ENCODE assay signal across 11 mouse cellular contexts in genomic region chr1:134036492-134036891, GRCm38 (mm10). TPM values are rescaled to one million over a fixed set of nuclear protein-coding genes. Genes with fewer than 3 reads are reported as not detected.
A peak's percentile ranks its signal among the peaks of the same experiment; 100 is the strongest.
DNase-seq lines count a peak whose midpoint lies in the region; ATAC-seq and TF ChIP-seq lines count a peak whose summit lies in the region.
"Had no signal": no experiment of that assay in that cellular context is flagged by ENCODE, and none has a peak within 500 bp of the region (broad histone marks: within the 10 kb centered on the region; RNA-seq: fewer than 3 reads in every experiment).

No protein-coding gene starts in this region.

- DNase-seq in cerebellum, adult 2 months = no peak
- no peak for DNase-seq in kidney, adult 2 months
- DNase-seq in lung, postnatal 25 days (ENCODE audit: low spot score) = no peak
- DNase-seq in limb, embryonic 14.5 days (ENCODE audit: low spot score) = no peak
- no peak for DNase-seq in layer of hippocampus, postnatal 14 days (ENCODE audit: low spot score in 2 of 2)
- DNase-seq: cerebellum, postnatal 14 days; thymus, adult 2 months had no signal

- no peak overlapping the region for H3K4me3 ChIP-seq in cerebellum, adult 2 months (replicated peaks; ENCODE audit: insufficient read depth, low read depth, low read length)
- H3K4me3 ChIP-seq in kidney, adult 2 months (ENCODE audit: insufficient read depth, low read depth, low read length) = no peak overlapping the region
- H3K4me3 ChIP-seq in kidney, embryonic 14.5 days (ENCODE audit: low read length) = no peak overlapping the region
- H3K4me3 ChIP-seq in lung, embryonic 16.5 days (ENCODE audit: low read length) = no peak overlapping the region
- no peak overlapping the region for H3K4me3 ChIP-seq in limb, embryonic 14.5 days (replicated peaks; ENCODE audit: low read length)
- H3K4me3 ChIP-seq: intestine, embryonic 15.5 days had no signal

- no peaks in the 10 kb centered on the region for H3K27me3 ChIP-seq in cerebellum, adult 2 months (ENCODE audit: control insufficient read depth, insufficient read depth, low read length)
- H3K27me3 ChIP-seq in kidney, adult 2 months (replicated peaks; ENCODE audit: control insufficient read depth, insufficient read depth, low read length) = no peaks in the 10 kb centered on the region
- H3K27me3 ChIP-seq in kidney, embryonic 14.5 days (ENCODE audit: control insufficient read depth, insufficient read depth, low read length) = no peaks in the 10 kb centered on the region
- H3K27me3 ChIP-seq in lung, embryonic 16.5 days (ENCODE audit: control insufficient read depth, insufficient read depth, low read depth, low read length) = no peaks in the 10 kb centered on the region
- H3K27me3 ChIP-seq in limb, embryonic 14.5 days (ENCODE audit: control insufficient read depth, insufficient read depth, low read length) = no peaks in the 10 kb centered on the region
- H3K27me3 ChIP-seq: intestine, embryonic 15.5 days had no signal

- no peaks in the 10 kb centered on the region for H3K36me3 ChIP-seq in kidney, adult 2 months (ENCODE audit: control insufficient read depth, insufficient read depth, low read length)
- H3K36me3 ChIP-seq in kidney, embryonic 14.5 days (ENCODE audit: control insufficient read depth, insufficient read depth, low read length) = no peaks in the 10 kb centered on the region
- H3K36me3 ChIP-seq in lung, embryonic 16.5 days (ENCODE audit: control insufficient read depth, insufficient read depth, low read length) = no peaks in the 10 kb centered on the region
- no peaks in the 10 kb centered on the region for H3K36me3 ChIP-seq in limb, embryonic 14.5 days (ENCODE audit: control insufficient read depth, insufficient read depth, low read length)
- H3K36me3 ChIP-seq: intestine, embryonic 15.5 days had no signal

- no peaks in the 10 kb centered on the region for H3K4me1 ChIP-seq in cerebellum, adult 2 months (ENCODE audit: control insufficient read depth, insufficient read depth, low read length)
- no peaks in the 10 kb centered on the region for H3K4me1 ChIP-seq in kidney, adult 2 months (ENCODE audit: control insufficient read depth, insufficient read depth, low read length)
- 0 out of 2 replicates have a peak, but pooled peaks cover 6% of the 10 kb centered on the region for H3K4me1 ChIP-seq in kidney, embryonic 14.5 days (ENCODE audit: control insufficient read depth, insufficient read depth, low read length)
- peaks cover 34% of the 10 kb centered on the region for H3K4me1 ChIP-seq in lung, embryonic 16.5 days (replicated peaks; ENCODE audit: control insufficient read depth, insufficient read depth, low read length)
- peaks cover 21% of the 10 kb centered on the region for H3K4me1 ChIP-seq in limb, embryonic 14.5 days (ENCODE audit: control insufficient read depth, insufficient read depth, low read length)

- H3K9me3 ChIP-seq in kidney, embryonic 14.5 days (ENCODE audit: control insufficient read depth, low read length) = no peaks in the 10 kb centered on the region
- H3K9me3 ChIP-seq in lung, embryonic 16.5 days (ENCODE audit: control insufficient read depth, low read length) = no peaks in the 10 kb centered on the region
- no peaks in the 10 kb centered on the region for H3K9me3 ChIP-seq in limb, embryonic 14.5 days (ENCODE audit: control insufficient read depth, low read length)
- H3K9me3 ChIP-seq: intestine, embryonic 15.5 days had no signal

- no peak for ATAC-seq in cerebellum, adult (ENCODE audit: insufficient number of reproducible peaks, low FRiP score, low TSS enrichment)
- no peak for ATAC-seq in kidney, embryonic 14.5 days (ENCODE audit: low FRiP score, low TSS enrichment)
- ATAC-seq in lung, embryonic 16.5 days (ENCODE audit: low read depth) = no peak
- ATAC-seq in limb, embryonic 14.5 days (ENCODE audit: low FRiP score, low read depth) = no peak
- ATAC-seq: intestine, embryonic 15.5 days had no signal

- H3K4me2 ChIP-seq in kidney, embryonic 14.5 days (replicated peaks; ENCODE audit: low read depth, low read length) = no peak overlapping the region
- H3K4me2 ChIP-seq in lung, embryonic 16.5 days (ENCODE audit: low read depth, low read length) = peak overlapping the region; percentile 60
- no peak overlapping the region; the same call in 1 of the 2 replicates for H3K4me2 ChIP-seq in limb, embryonic 14.5 days (replicated peaks; ENCODE audit: low read depth, low read length, severe bottlenecking)

- TF ChIP-seq CTCF in cerebellum, adult 2 months (IDR thresholded peaks at IDR 0.05; ENCODE audit: borderline replicate concordance, insufficient read depth, low read depth, low read length) = peak; percentile 16; the same call in 1 of the 2 replicates
- peak; percentile 28; the same call in 1 of the 2 replicates for TF ChIP-seq CTCF in kidney, adult 2 months (conservative IDR thresholded peaks at IDR 0.05; ENCODE audit: insufficient read depth, insufficient read length, low read depth, low read length)

- no peak overlapping the region for H3K27ac ChIP-seq in cerebellum, adult 2 months (ENCODE audit: insufficient read depth, low read length)
- H3K27ac ChIP-seq in kidney, adult 2 months (ENCODE audit: insufficient read depth, low read depth, low read length) = no peak overlapping the region
- H3K27ac ChIP-seq in kidney, embryonic 14.5 days (ENCODE audit: low read depth, low read length) = no peak overlapping the region
- peak overlapping the region; percentile 62 for H3K27ac ChIP-seq in lung, embryonic 16.5 days (ENCODE audit: low read length)
- peak overlapping the region; percentile 77 for H3K27ac ChIP-seq in limb, embryonic 14.5 days (replicated peaks; ENCODE audit: low read depth, low read length)
- H3K27ac ChIP-seq: intestine, embryonic 15.5 days had no signal

- TF ChIP-seq POLR2A in cerebellum, adult 2 months (IDR thresholded peaks at IDR 0.05; ENCODE audit: borderline replicate concordance, insufficient read depth, low read length) = no peak
- no peak for TF ChIP-seq POLR2A in kidney, adult 2 months (IDR thresholded peaks at IDR 0.05; ENCODE audit: low read depth, low read length)
- no peak for TF ChIP-seq POLR2A in limb, embryonic 14.5 days (IDR thresholded peaks at IDR 0.05; ENCODE audit: borderline replicate concordance, extremely low read depth, insufficient read depth, insufficient read length)

- 69% methylated on average over 2 of the region's 2 CpGs for WGBS in cerebellum, adult 2 months
- WGBS in kidney, adult 2 months = 81% methylated on average over 2 of the region's 2 CpGs
- 72% methylated on average over 2 of the region's 2 CpGs for WGBS in kidney, embryonic 14.5 days
- WGBS in lung, embryonic 16.5 days = 57% methylated on average over 2 of the region's 2 CpGs
- WGBS in limb, embryonic 14.5 days = 72% methylated on average over 2 of the region's 2 CpGs

- no peak overlapping the region for H3K9ac ChIP-seq in kidney, embryonic 14.5 days (ENCODE audit: low read depth, low read length)
- H3K9ac ChIP-seq in lung, embryonic 16.5 days (ENCODE audit: low read length) = 0 out of 2 replicates have a peak overlapping the region, but pooled peaks have one; percentile 0
- no peak overlapping the region for H3K9ac ChIP-seq in limb, embryonic 14.5 days (ENCODE audit: low read depth, low read length, severe bottlenecking)

RNA-seq across cellular contexts. Expression of gene Fmod, which starts 0.6 kb away (rescaled TPM):
- polyA plus RNA-seq in cerebellum, adult 2 months (2012; rRNA removed) = 7.5 and 10.8 TPM in 2 replicates
- 9.7 and 11.9 TPM in 2 replicates for polyA plus RNA-seq in kidney, adult 2 months (2012; rRNA removed)
- 1.7 and 4.0 TPM in 2 replicates for polyA plus RNA-seq in kidney, embryonic 14.5 days (2014; fragmentation: Nextera tagmentation; extraction: Ambion mirVana)
- polyA plus RNA-seq in lung, embryonic 16.5 days (2015; fragmentation: Nextera tagmentation; extraction: Ambion mirVana) = 159 and 191 TPM in 2 replicates
- polyA plus RNA-seq in limb, embryonic 14.5 days (2012; rRNA removed) = 86.7 and 105 TPM in 2 replicates
- polyA plus RNA-seq in limb, embryonic 14.5 days (2014; fragmentation: Nextera tagmentation; extraction: Ambion mirVana) = 75.1 and 79.5 TPM in 2 replicates
- 1 to 10 TPM; 3.3 to 4.5 TPM for total RNA-seq in layer of hippocampus, postnatal 14 days (2021)

RNA-seq across cellular contexts. Expression of gene Btg2, which starts 42.4 kb away (rescaled TPM):
- polyA plus RNA-seq in cerebellum, adult 2 months (2012; rRNA removed) = 11.9 and 15.3 TPM in 2 replicates
- 20.3 and 23.7 TPM in 2 replicates for polyA plus RNA-seq in kidney, adult 2 months (2012; rRNA removed)
- 20.8 and 28.6 TPM in 2 replicates for polyA plus RNA-seq in kidney, embryonic 14.5 days (2014; fragmentation: Nextera tagmentation; extraction: Ambion mirVana)
- 130 and 135 TPM in 2 replicates for polyA plus RNA-seq in lung, embryonic 16.5 days (2015; fragmentation: Nextera tagmentation; extraction: Ambion mirVana)
- 18.6 TPM in 2 replicates for polyA plus RNA-seq in limb, embryonic 14.5 days (2012; rRNA removed)
- 26.2 and 26.4 TPM in 2 replicates for polyA plus RNA-seq in limb, embryonic 14.5 days (2014; fragmentation: Nextera tagmentation; extraction: Ambion mirVana)
- total RNA-seq in layer of hippocampus, postnatal 14 days (2021) = 10 to 100 TPM; 14.1 to 19.2 TPM

Comparison
In these comparisons a context has a peak if more than half of its experiments do, and no peak if none do; other contexts are left out.
1. H3K27ac ChIP-seq: peak in lung, embryonic 16.5 days (single experiment) and limb, embryonic 14.5 days (single experiment); none in cerebellum, adult 2 months (single experiment), kidney, adult 2 months (single experiment) and kidney, embryonic 14.5 days (single experiment).